Mouse (Mus musculus) liver, embryonic 15.5 days (tissue): Measurements from ENCODE around the gene Klk1b1. TPM values are rescaled to one million over a fixed set of nuclear protein-coding genes. Genes with fewer than 3 reads are reported as not detected.
"Not testable (repeated sequence)": the region's sequence is repeated elsewhere in the genome, so short reads cannot be mapped to it uniquely, and the experiment has no call there.

Source experiments
- ATAC-seq: fragments of 200-750 bp; cut with Nextera tagmentation; 2 replicates; pipeline ENCODE4 v1.8.0; 2017; ENCODE audit warnings: moderate number of reproducible peaks, mild to moderate bottlenecking, moderate library complexity; ENCODE audit not compliant: insufficient read depth
- H3K27ac ChIP-seq: fragments of 300-500 bp; sonication (generic); replicated peaks from 2 replicates; pipeline ENCODE4 v1.5.1; 2015; ENCODE audit warnings: mild to moderate bottlenecking, inconsistent platforms
- H3K27me3 ChIP-seq: fragments of 300-500 bp; sonication (generic); 2 replicates; pipeline ENCODE4 v1.6.1; 2015; ENCODE audit warnings: mild to moderate bottlenecking, inconsistent platforms
- H3K36me3 ChIP-seq: fragments of 300-500 bp; sonication (generic); replicated peaks from 2 replicates; pipeline ENCODE4 v1.6.1; 2015; ENCODE audit warnings: moderate library complexity, mild to moderate bottlenecking, inconsistent platforms
- H3K4me1 ChIP-seq: fragments of 300-500 bp; sonication (generic); replicated peaks from 2 replicates; pipeline ENCODE4 v1.6.1; 2015; ENCODE audit warnings: inconsistent platforms
- H3K4me2 ChIP-seq: fragments of 300-500 bp; sonication (generic); 2 replicates; pipeline ENCODE4 v1.6.1; 2015; ENCODE audit warnings: moderate library complexity, mild to moderate bottlenecking, inconsistent platforms
- H3K4me3 ChIP-seq: fragments of 300-500 bp; sonication (generic); replicated peaks from 2 replicates; pipeline ENCODE4 v1.5.1; 2015; ENCODE audit warnings: mild to moderate bottlenecking, inconsistent platforms
- H3K9ac ChIP-seq: fragments of 300-500 bp; sonication (generic); 2 replicates; pipeline ENCODE4 v1.6.1; 2015; ENCODE audit warnings: moderate library complexity, mild to moderate bottlenecking, inconsistent platforms
- H3K9me3 ChIP-seq: fragments of 300-500 bp; sonication (generic); replicated peaks from 2 replicates; pipeline ENCODE4 v1.6.1; 2016; ENCODE audit warnings: inconsistent platforms
- WGBS: fragments of 180-500 bp; shearing (Covaris S2); methylation state at CpG from one replicate; pipeline ENCODE4 v1.1.7; 2015; ENCODE audit warnings: mixed read lengths; ENCODE audit not compliant: insufficient replicate concordance; 5-methylcytosine and 5-hydroxymethylcytosine counted together
- polyA plus RNA-seq: library from polyadenylated mRNA; unstranded; fragments of >200 nt; fragmentation: Nextera tagmentation; extraction: Ambion mirVana; gene quantifications from 2 replicates; pipeline ENCODE4 v1.2.1, GENCODE M21; 2015

Klk1b1 gene
- polyA plus RNA-seq, 1 experiment from 2014 or later, result not detected

DNA sequence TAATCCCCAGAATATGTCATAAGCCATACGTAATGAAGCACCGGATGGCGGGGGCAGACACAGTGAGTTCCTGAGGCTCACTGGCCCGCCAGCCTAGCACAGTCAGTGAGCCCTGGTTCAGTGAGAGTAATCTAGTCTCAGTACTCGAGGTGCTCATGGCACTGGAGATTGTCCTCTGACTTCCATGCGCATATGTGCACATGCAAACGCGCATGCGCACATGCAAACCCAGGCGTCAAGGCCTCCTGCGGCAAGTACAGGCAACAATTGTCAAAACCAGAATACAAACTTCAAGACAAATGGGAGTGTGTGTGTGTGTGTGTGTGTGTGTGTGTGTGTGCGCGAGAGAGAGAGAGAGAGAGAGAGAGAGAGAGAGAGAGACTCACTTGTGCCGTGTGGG is 30.0 kb upstream of the Klk1b1 start:
- no peak overlapping the region for H3K4me3 ChIP-seq
- no peak overlapping the region for H3K4me2 ChIP-seq
- H3K27me3 ChIP-seq, result no peaks in the 10 kb centered on the region
- no peaks in the 10 kb centered on the region for H3K9me3 ChIP-seq
- H3K4me1 ChIP-seq, result no peaks in the 10 kb centered on the region
- 76% methylated on average over 14 of the region's 14 CpGs for WGBS
- H3K27ac ChIP-seq, result no peak overlapping the region
- H3K36me3 ChIP-seq, result no peaks in the 10 kb centered on the region
- no peak for ATAC-seq
- H3K9ac ChIP-seq, result no peak overlapping the region

DNA sequence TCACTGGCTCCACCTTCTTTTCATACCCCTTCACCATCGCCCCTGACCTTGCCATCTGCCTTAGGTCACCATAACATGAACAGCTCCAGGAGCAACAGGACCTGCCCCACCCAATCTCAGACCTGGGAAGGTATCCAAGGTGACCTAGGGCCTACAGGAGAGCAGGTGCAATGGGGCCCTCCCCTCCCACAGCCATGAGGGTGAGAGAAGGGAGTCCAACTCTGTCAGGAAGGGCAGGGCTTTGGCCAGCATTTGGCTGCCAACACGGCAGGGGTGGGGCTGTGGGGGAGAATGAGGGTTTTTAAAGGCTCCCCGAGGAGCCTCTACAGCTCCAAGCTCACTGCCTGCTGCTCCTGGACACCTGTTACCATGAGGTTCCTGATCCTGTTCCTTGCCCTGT is 24.3 kb upstream of the Klk1b1 start:
- ATAC-seq, H3K9ac ChIP-seq, H3K9me3 ChIP-seq, H3K4me3 ChIP-seq, H3K27me3 ChIP-seq, H3K27ac ChIP-seq, H3K4me1 ChIP-seq, H3K4me2 ChIP-seq, H3K36me3 ChIP-seq: not testable (repeated sequence)
- WGBS, result 38% methylated on average over 3 of the region's 3 CpGs

DNA sequence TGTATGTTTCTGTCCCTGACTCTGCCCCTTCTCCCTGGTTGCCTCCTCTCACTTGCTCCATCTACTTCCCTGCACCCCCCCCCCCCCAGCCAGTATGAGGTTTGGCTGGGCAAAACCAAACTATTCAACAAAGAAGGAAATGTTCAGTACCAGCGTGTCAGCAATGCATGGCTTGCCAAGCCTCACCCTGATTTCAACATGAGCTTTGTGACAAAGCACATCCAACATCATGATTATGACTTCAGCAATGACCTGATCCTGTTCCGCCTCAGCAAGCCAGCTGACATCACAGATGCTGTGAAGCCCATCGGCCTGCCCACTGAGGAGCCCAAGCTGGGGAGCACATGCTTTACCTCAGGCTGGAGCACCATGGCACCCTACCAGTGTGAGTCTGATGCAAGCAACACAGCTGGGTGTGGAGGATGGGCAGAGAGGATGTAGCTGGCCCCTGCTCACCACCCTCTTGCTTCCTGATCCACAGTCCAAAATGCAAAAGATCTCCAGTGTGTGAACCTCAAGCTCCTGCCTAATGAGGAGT is 21.8 kb upstream of the Klk1b1 start:
- no peak for ATAC-seq
- H3K27ac ChIP-seq, result no peak overlapping the region
- H3K4me3 ChIP-seq, result no peak overlapping the region
- H3K9me3 ChIP-seq, result no peaks in the 10 kb centered on the region
- 55% methylated on average over 3 of the region's 3 CpGs for whole genome bisulfite sequencing
- H3K4me2 ChIP-seq, result no peak overlapping the region
- no peaks in the 10 kb centered on the region for H3K27me3 ChIP-seq
- H3K4me1 ChIP-seq, result no peaks in the 10 kb centered on the region
- H3K36me3 ChIP-seq, result no peaks in the 10 kb centered on the region
- no peak overlapping the region for H3K9ac ChIP-seq

DNA sequence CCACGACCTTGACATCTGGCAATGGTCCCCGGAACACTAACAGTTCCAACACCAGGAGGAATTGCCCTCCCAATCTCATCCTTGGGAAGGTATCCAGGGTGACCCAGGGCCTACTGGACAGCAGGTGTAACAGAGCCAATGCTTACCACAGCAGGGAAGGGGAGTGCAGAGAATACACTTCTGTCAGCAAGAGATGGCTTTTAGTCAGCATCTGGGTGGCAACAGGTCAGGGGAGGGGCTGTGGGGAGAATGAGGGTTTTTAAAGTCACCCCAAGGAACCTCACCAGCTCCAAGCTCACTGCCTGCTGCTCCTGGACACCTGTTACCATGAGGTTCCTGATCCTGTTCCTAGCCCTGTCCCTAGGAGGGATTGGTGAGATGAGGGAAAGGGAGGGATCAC is 16.2 kb upstream of the Klk1b1 start, which contains the start of gene Klk1b8:
TSS of gene Klk1b8 (plus strand) at position 301 of the 400 bp plus-strand sequence.
- no peaks in the 10 kb centered on the region for H3K4me1 ChIP-seq
- no peaks in the 10 kb centered on the region for H3K27me3 ChIP-seq
- no peak for ATAC-seq
- no peaks in the 10 kb centered on the region for H3K9me3 ChIP-seq
- H3K9ac ChIP-seq, result no peak within 1 kb of the TSS
- H3K4me3 ChIP-seq, result no peak within 1 kb of the TSS
- no peak within 1 kb of the TSS for H3K4me2 ChIP-seq
- no peak within 1 kb of the TSS for H3K27ac ChIP-seq
- WGBS, result 45% methylated on average over 2 of the region's 2 CpGs
- H3K36me3 ChIP-seq, result no peaks in the 10 kb centered on the region

DNA sequence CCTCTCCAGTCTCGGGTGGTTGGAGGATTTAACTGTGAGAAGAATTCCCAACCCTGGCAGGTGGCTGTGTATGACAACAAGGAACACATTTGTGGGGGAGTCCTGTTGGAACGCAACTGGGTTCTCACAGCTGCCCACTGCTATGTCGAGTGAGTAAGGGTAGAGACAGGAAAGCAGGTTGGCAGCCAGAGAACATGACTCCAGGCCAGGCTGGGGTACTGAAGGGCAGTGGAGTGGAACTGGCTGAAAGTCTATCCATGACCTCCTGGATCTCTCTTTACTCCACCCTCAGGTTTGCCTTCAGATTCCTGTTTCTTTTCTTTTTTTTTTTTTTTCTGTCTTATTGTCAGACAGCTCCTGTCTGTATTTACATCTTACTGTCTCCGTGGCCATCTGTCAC is 13.8 kb upstream of the Klk1b1 start:
- H3K9me3 ChIP-seq, result no peaks in the 10 kb centered on the region
- 50% methylated on average over 4 of the region's 4 CpGs for WGBS
- no peak overlapping the region for H3K4me2 ChIP-seq
- no peak overlapping the region for H3K27ac ChIP-seq
- H3K27me3 ChIP-seq, result no peaks in the 10 kb centered on the region
- no peak overlapping the region for H3K9ac ChIP-seq
- ATAC-seq, result no peak
- H3K36me3 ChIP-seq, result no peaks in the 10 kb centered on the region
- no peaks in the 10 kb centered on the region for H3K4me1 ChIP-seq
- no peak overlapping the region for H3K4me3 ChIP-seq

DNA sequence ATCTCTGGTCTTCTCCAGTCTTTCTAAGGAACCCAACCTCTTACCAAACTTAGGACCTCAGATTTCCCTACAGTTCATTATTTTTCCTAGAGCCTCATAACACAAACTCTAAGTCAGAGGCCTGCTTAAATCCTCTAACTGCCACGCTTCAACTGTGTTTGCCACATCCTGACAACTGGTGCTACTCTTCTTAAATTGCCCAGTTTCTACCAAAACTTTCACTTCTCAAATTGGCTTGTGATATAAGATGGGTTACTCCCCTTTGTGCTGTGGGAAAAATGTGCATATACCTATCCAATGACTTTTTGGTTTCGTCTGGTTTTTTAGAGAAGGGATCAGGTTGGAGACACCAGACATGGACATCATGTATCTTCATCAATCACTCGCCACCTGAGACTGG is 507 bp downstream of the Klk1b1 start:
- no peaks in the 10 kb centered on the region for H3K9me3 ChIP-seq
- ATAC-seq, result no peak
- no peak overlapping the region for H3K9ac ChIP-seq
- H3K4me2 ChIP-seq, result no peak overlapping the region
- H3K4me1 ChIP-seq, result no peaks in the 10 kb centered on the region
- no peak overlapping the region for H3K27ac ChIP-seq
- no peaks in the 10 kb centered on the region for H3K36me3 ChIP-seq
- no peaks in the 10 kb centered on the region for H3K27me3 ChIP-seq
- no peak overlapping the region for H3K4me3 ChIP-seq
- WGBS, result 50% methylated on average over 3 of the region's 3 CpGs

DNA sequence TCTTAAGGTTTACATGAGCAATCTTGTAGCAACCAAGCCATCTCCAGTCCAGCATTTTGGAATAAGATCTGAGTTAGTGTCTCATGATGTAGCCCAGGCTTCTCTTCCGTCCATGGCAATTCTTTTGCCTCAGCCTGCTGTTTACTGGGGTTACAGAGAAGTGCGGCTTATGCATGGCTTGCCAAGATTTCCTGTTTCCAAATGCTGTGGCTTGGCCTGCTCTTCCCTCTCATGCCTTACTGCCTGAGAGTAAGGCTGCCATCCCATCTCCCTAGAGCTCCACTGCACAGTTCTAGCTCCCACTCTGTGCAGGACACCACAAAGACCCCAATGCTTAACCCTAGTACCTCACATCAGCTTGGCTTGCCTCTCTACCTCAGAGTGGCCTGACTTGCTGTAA is 1.1 kb downstream of the Klk1b1 start:
- no peak for ATAC-seq
- Histone ChIP-seq H3K9ac (no peak overlapping the region), H3K4me2 (no peak overlapping the region), H3K9me3 (no peaks in the 10 kb centered on the region), H3K27me3 (no peaks in the 10 kb centered on the region), H3K4me1 (no peaks in the 10 kb centered on the region), H3K36me3 (no peaks in the 10 kb centered on the region), H3K4me3 (no peak overlapping the region), H3K27ac (no peak overlapping the region)
- WGBS, result 67% methylated on average over 2 of the region's 2 CpGs

DNA sequence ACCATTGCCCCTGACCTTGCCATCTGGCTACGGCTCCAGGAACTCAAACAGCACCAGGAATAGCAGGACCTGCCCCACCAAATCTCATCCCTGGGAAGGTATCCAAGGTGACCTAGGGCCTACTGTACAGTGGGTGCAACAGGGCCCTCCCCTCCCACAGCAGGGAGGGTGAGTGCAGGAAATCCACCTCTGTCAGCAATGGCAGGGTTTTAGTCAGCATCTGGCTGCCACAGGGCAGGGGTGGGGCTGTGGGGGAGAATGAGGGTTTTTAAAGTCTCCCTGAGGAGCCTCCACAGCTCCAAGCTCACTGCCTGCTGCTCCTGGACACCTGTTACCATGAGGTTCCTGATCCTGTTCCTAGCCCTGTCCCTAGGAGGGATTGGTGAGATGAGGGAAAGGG is 9.2 kb downstream of the Klk1b1 start, which contains the start of gene Klk1b9:
TSS of gene Klk1b9 (plus strand) at position 301 of the 400 bp plus-strand sequence.
- H3K4me3 ChIP-seq, H3K9me3 ChIP-seq, H3K4me2 ChIP-seq, ATAC-seq, H3K9ac ChIP-seq, H3K27ac ChIP-seq, H3K4me1 ChIP-seq, H3K27me3 ChIP-seq, H3K36me3 ChIP-seq: not testable (repeated sequence)
- WGBS, result 52% methylated on average over 1 of the region's 1 CpGs

DNA sequence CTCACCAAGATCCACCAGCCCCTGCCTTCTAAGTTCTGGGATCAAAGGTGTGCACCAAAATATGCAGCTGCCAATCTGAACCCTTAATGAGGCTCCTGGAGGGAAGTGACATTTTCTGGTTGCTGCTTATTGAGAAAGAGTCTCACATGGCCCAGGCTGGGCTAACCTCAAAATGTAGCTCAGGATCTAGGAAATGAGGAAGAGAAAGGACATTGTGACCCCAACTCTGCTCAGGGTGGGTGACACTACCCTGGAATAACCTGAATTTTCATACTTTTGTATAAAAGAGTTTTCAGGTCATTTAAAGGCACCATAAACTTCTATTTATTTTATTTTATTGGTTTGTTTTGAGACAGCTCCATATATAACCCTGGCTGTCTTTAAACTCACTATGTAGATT is 19.1 kb downstream of the Klk1b1 start:
- Histone ChIP-seq H3K4me1 (no peaks in the 10 kb centered on the region), H3K36me3 (no peaks in the 10 kb centered on the region), H3K9me3 (no peaks in the 10 kb centered on the region), H3K27ac (no peak overlapping the region), H3K4me2 (no peak overlapping the region), H3K4me3 (no peak overlapping the region), H3K9ac (no peak overlapping the region), H3K27me3 (no peaks in the 10 kb centered on the region)
- ATAC-seq, result no peak

DNA sequence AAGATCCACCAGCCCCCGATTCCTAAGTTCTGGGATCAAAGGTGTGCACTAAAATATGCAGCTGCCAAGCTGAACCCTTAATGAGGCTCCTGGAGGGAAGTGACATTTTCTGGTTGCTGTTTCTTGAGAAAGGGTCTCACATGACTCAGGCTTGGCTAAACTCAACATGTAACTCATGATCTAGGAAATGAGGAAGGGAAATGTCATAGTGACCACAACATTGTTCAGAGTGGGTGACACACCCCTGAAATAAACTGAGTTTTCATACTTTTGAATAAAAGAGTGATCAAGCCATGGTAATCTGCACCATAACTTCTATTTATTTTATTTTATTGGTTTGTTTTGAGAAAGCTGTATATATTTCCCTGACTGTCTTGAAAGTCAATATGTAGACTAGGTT is 28.3 kb downstream of the Klk1b1 start:
- H3K4me2 ChIP-seq, H3K4me1 ChIP-seq, ATAC-seq, H3K27me3 ChIP-seq, H3K9ac ChIP-seq, H3K27ac ChIP-seq, H3K4me3 ChIP-seq, H3K36me3 ChIP-seq, H3K9me3 ChIP-seq: not testable (repeated sequence)
- 35% methylated on average over 1 of the region's 1 CpGs for WGBS

DNA sequence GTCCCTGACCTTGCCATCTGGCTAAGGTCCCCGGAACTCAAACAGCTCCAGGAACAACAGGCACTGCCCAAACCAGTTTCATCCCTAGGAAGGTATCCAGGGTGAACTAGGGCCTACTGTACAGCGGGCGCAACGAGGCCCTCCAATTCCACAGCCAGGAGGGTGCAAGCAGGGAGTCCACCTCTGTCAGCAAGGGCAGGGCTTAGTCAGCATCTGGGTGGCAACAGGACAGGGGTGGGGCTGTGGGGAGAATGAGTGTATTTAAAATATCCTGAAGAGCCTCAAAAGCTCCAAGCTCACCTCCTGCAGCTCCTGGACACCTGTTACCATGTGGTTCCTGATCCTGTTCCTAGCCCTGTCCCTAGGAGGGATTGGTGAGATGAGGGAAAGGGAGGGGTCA is 29.0 kb downstream of the Klk1b1 start, which contains the start of gene Klk1b11:
TSS of gene Klk1b11 (plus strand) at position 301 of the 400 bp plus-strand sequence.
- not testable (repeated sequence) for H3K27me3 ChIP-seq, ATAC-seq, H3K4me1 ChIP-seq, H3K4me2 ChIP-seq, H3K9ac ChIP-seq, H3K27ac ChIP-seq, H3K36me3 ChIP-seq, H3K9me3 ChIP-seq, H3K4me3 ChIP-seq
- 62% methylated on average over 4 of the region's 4 CpGs for WGBS

DNA sequence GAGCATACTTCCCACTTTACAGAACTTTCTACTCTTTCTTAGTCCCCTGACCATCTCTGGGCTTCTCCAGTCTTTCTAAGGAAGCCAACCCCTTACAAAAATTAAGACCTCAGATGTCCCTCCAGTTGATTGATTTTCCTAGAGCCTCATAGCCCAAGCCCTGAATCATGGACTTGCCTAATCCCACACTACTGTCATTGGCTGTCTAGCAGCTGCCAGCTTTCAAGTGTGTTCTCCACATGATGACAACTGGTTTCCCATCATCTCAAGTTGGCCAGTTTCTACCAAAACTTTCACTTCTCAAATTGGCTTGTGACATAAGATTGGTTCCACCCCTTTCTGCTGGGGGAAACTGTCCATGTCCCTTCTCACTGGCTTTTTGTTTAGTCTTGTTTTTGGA is 38.3 kb downstream of the Klk1b1 start:
- Histone ChIP-seq H3K27ac (no peak overlapping the region), H3K4me1 (no peaks in the 10 kb centered on the region), H3K9me3 (no peaks in the 10 kb centered on the region), H3K4me3 (no peak overlapping the region), H3K4me2 (no peak overlapping the region), H3K36me3 (no peaks in the 10 kb centered on the region), H3K27me3 (no peaks in the 10 kb centered on the region), H3K9ac (no peak overlapping the region)
- ATAC-seq, result no peak
